Mouse (Mus musculus) liver, postnatal 0 days (tissue): ENCODE measurements around the gene Elavl4.

Experiments used
- CTCF ChIP-seq: sonication (generic); IDR thresholded peaks from 2 replicates; pipeline ENCODE4 v1.5.1; 2016; ENCODE audit warnings: antibody characterized with exemption, low read depth
- EP300 ChIP-seq: IDR thresholded peaks from 2 replicates; pipeline ENCODE4 v1.6.1; 2016; ENCODE audit warnings: antibody characterized with exemption, low read depth, mild to moderate bottlenecking

- TF ChIP-seq CTCF = no peak
- TF ChIP-seq EP300 = no peak
Measured at GRCm38 (mm10) chr4:110292471-110292870, 59.2 kb downstream of the Elavl4 start.
